ENCODE assay signal across 22 mouse cellular contexts in the genomic region with DNA sequence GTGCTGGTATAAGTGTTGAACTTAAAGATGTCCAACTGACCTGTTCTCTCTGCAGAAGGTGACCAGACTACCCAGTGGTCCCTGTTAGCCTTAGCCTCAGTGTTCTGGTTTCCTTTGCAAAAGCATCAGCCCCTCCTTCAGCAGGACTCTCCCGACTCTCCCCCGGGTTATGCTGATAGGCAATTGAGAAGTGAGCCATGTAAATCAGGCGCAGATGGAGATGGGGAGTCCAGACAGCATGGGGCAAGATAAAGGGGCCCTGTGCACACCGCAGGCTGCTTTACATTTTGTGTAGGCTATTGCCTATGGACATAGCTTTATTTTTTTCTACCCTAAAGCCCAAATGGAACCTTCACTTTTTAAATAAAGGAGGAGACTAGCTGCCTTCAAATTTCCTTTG.
DNase-seq lines count a peak whose midpoint lies in the region; ATAC-seq and TF ChIP-seq lines count a peak whose summit lies in the region.
"Had no signal": no experiment of that assay in that cellular context is flagged by ENCODE, and none has a peak within 500 bp of the region (broad histone marks: within the 10 kb centered on the region; RNA-seq: fewer than 3 reads in every experiment).

No protein-coding gene starts in this region.

- no peaks in the 10 kb centered on the region for H3K36me3 ChIP-seq in forebrain, embryonic 16.5 days (ENCODE audit: control insufficient read depth, insufficient read depth)
- H3K36me3 ChIP-seq in forebrain, embryonic 11.5 days (ENCODE audit: control insufficient read depth, insufficient read depth, low read length): no peaks in the 10 kb centered on the region
- no peaks in the 10 kb centered on the region for H3K36me3 ChIP-seq in hindbrain, embryonic 14.5 days (replicated peaks; ENCODE audit: control insufficient read depth, insufficient read depth)
- no peaks in the 10 kb centered on the region for H3K36me3 ChIP-seq in hindbrain, embryonic 11.5 days (ENCODE audit: control insufficient read depth, insufficient read depth, low read length)
- H3K36me3 ChIP-seq: embryonic facial prominence, embryonic 10.5 days; embryonic facial prominence, embryonic 13.5 days; hindbrain, embryonic 15.5 days; intestine, embryonic 15.5 days had no signal

- TF ChIP-seq POLR2A in brain, embryonic 14.5 days (IDR thresholded peaks at IDR 0.05; ENCODE audit: borderline replicate concordance, extremely low read depth, insufficient read depth, insufficient read length, poor library complexity, severe bottlenecking): no peak

- peak overlapping the region; percentile 60 for H3K27ac ChIP-seq in forebrain, embryonic 16.5 days (ENCODE audit: low read length)
- no peak overlapping the region for H3K27ac ChIP-seq in forebrain, embryonic 11.5 days (ENCODE audit: low read depth, low read length)
- 0 out of 2 replicates have a peak overlapping the region, but pooled peaks have one; percentile 4 for H3K27ac ChIP-seq in hindbrain, embryonic 14.5 days
- no peak overlapping the region for H3K27ac ChIP-seq in hindbrain, embryonic 11.5 days (ENCODE audit: low read depth, low read length)
- H3K27ac ChIP-seq: embryonic facial prominence, embryonic 10.5 days; embryonic facial prominence, embryonic 13.5 days; heart, adult 2 months; hindbrain, embryonic 15.5 days; intestine, embryonic 15.5 days had no signal

- H3K27me3 ChIP-seq in forebrain, embryonic 16.5 days (replicated peaks; ENCODE audit: control insufficient read depth, insufficient read depth, low read length): no peaks in the 10 kb centered on the region
- no peaks in the 10 kb centered on the region for H3K27me3 ChIP-seq in forebrain, embryonic 11.5 days (ENCODE audit: control insufficient read depth, insufficient read depth, low read length)
- H3K27me3 ChIP-seq in hindbrain, embryonic 14.5 days (ENCODE audit: control insufficient read depth, insufficient read depth, low read length): no peaks in the 10 kb centered on the region
- H3K27me3 ChIP-seq in hindbrain, embryonic 11.5 days (ENCODE audit: control insufficient read depth, insufficient read depth, low read length): no peaks in the 10 kb centered on the region
- H3K27me3 ChIP-seq: embryonic facial prominence, embryonic 13.5 days; hindbrain, embryonic 15.5 days; intestine, embryonic 15.5 days had no signal

- H3K9me3 ChIP-seq in forebrain, embryonic 16.5 days (ENCODE audit: control insufficient read depth, low read length): no peaks in the 10 kb centered on the region
- H3K9me3 ChIP-seq in forebrain, embryonic 11.5 days (ENCODE audit: control insufficient read depth, low read length): no peaks in the 10 kb centered on the region
- H3K9me3 ChIP-seq in hindbrain, embryonic 14.5 days (ENCODE audit: control insufficient read depth, low read length): no peaks in the 10 kb centered on the region
- H3K9me3 ChIP-seq in hindbrain, embryonic 11.5 days (ENCODE audit: control insufficient read depth, low read length): no peaks in the 10 kb centered on the region
- H3K9me3 ChIP-seq: embryonic facial prominence, embryonic 10.5 days; embryonic facial prominence, embryonic 13.5 days; hindbrain, embryonic 15.5 days; intestine, embryonic 15.5 days had no signal

- ATAC-seq in forebrain, embryonic 16.5 days: peak; percentile 39; the same call in 1 of the 2 replicates
- no peak for ATAC-seq in forebrain, embryonic 11.5 days (replicated peaks; ENCODE audit: low FRiP score)
- no peak for ATAC-seq in hindbrain, embryonic 14.5 days (ENCODE audit: low FRiP score)
- ATAC-seq in hindbrain, embryonic 11.5 days (ENCODE audit: low FRiP score): no peak
- ATAC-seq: CD4-positive, CD25-positive, alpha-beta regulatory T cell, adult 4 months; intestine, embryonic 15.5 days had no signal

- DNase-seq in forebrain, embryonic 11.5 days (ENCODE audit: low spot score): no peak
- DNase-seq in hindbrain, embryonic 14.5 days (ENCODE audit: low spot score): no peak
- DNase-seq in hindbrain, embryonic 11.5 days (ENCODE audit: low spot score): no peak
- DNase-seq in brain, embryonic 14.5 days (ENCODE audit: low read depth): peak; percentile 57
- no peak for DNase-seq in layer of hippocampus, postnatal 14 days (ENCODE audit: low spot score in 2 of 2)
- DNase-seq: adrenal gland, adult 2 months; adrenal gland, postnatal 14 days; cerebellum, adult 11-12 months; cerebellum, adult 8-10 months; cerebellum, postnatal 36 days; embryo, embryonic 11 days; gastrocnemius, postnatal 25 days; heart, adult 2 months; kidney, adult 11 months had no signal

- TF ChIP-seq CTCF in brain, embryonic 14.5 days (IDR thresholded peaks at IDR 0.05; ENCODE audit: borderline replicate concordance, extremely low read depth, insufficient read depth, insufficient read length): no peak

- peaks cover 8% of the 10 kb centered on the region for H3K4me1 ChIP-seq in forebrain, embryonic 16.5 days (replicated peaks; ENCODE audit: control insufficient read depth, insufficient read depth, low read length)
- no peaks in the 10 kb centered on the region for H3K4me1 ChIP-seq in forebrain, embryonic 11.5 days (replicated peaks; ENCODE audit: control insufficient read depth, insufficient read depth, low read length)
- no peaks in the 10 kb centered on the region for H3K4me1 ChIP-seq in hindbrain, embryonic 14.5 days (replicated peaks; ENCODE audit: control insufficient read depth, insufficient read depth, low read length)
- H3K4me1 ChIP-seq in hindbrain, embryonic 11.5 days (replicated peaks; ENCODE audit: control insufficient read depth, insufficient read depth, low read length): no peaks in the 10 kb centered on the region
- H3K4me1 ChIP-seq: intestine, embryonic 15.5 days had no signal

- H3K9ac ChIP-seq in forebrain, embryonic 16.5 days (replicated peaks; ENCODE audit: low read depth, low read length): no peak overlapping the region
- H3K9ac ChIP-seq in forebrain, embryonic 11.5 days (ENCODE audit: low read length): no peak overlapping the region
- H3K9ac ChIP-seq in hindbrain, embryonic 14.5 days: no peak overlapping the region
- H3K9ac ChIP-seq in hindbrain, embryonic 11.5 days (ENCODE audit: low read depth, low read length): no peak overlapping the region
- H3K9ac ChIP-seq: embryonic facial prominence, embryonic 13.5 days; hindbrain, embryonic 15.5 days; intestine, embryonic 15.5 days had no signal

- 20% methylated on average over 4 of the region's 4 CpGs for WGBS in forebrain, embryonic 16.5 days
- WGBS in forebrain, embryonic 11.5 days: 60% methylated on average over 4 of the region's 4 CpGs
- 29% methylated on average over 4 of the region's 4 CpGs for WGBS in hindbrain, embryonic 14.5 days
- WGBS in hindbrain, embryonic 11.5 days: 47% methylated on average over 4 of the region's 4 CpGs

- H3K4me2 ChIP-seq in forebrain, embryonic 16.5 days (ENCODE audit: low read length): no peak overlapping the region
- H3K4me2 ChIP-seq in forebrain, embryonic 11.5 days (ENCODE audit: low read depth, low read length, severe bottlenecking): no peak overlapping the region
- no peak overlapping the region for H3K4me2 ChIP-seq in hindbrain, embryonic 14.5 days (replicated peaks)
- H3K4me2 ChIP-seq in hindbrain, embryonic 11.5 days (replicated peaks; ENCODE audit: low read depth, low read length): no peak overlapping the region
- H3K4me2 ChIP-seq: embryonic facial prominence, embryonic 13.5 days; heart, embryonic 11.5 days; hindbrain, embryonic 15.5 days; intestine, embryonic 15.5 days had no signal

- H3K4me3 ChIP-seq in forebrain, embryonic 16.5 days (replicated peaks; ENCODE audit: low read length): no peak overlapping the region
- no peak overlapping the region for H3K4me3 ChIP-seq in forebrain, embryonic 11.5 days (ENCODE audit: low read depth, low read length)
- H3K4me3 ChIP-seq in hindbrain, embryonic 14.5 days (replicated peaks; ENCODE audit: low read length): no peak overlapping the region
- H3K4me3 ChIP-seq in hindbrain, embryonic 11.5 days (ENCODE audit: low read depth, low read length): no peak overlapping the region
- H3K4me3 ChIP-seq: embryonic facial prominence, embryonic 10.5 days; embryonic facial prominence, embryonic 13.5 days; erythroblast, embryonic 14.5 days; heart, adult 2 months; hindbrain, embryonic 15.5 days; intestine, embryonic 15.5 days had no signal

Comparison
In these comparisons a context has a peak if more than half of its experiments do, and no peak if none do; other contexts are left out.
1. H3K27ac ChIP-seq: peak in forebrain, embryonic 16.5 days (single experiment) and hindbrain, embryonic 14.5 days (single experiment); none in forebrain, embryonic 11.5 days (single experiment) and hindbrain, embryonic 11.5 days (single experiment).